Mouse (Mus musculus) heart, adult 2 months (tissue): ENCODE results near the gene Itpr1. TPM values are rescaled to one million over a fixed set of nuclear protein-coding genes. Genes with fewer than 3 reads are reported as not detected.

ENCODE experiments used
- DNase-seq, 2 experiments: peaks; one replicate each; pipeline ENCODE4 v3.0.0; 2021
- H3K27ac ChIP-seq: fragments of 200-600 bp; 2 replicates; pipeline ENCODE4 v1.8.1; 2022
- H3K27me3 ChIP-seq: fragments of 200-500 bp; 2 replicates; pipeline ENCODE4 v1.6.1; 2012; ENCODE audit warnings: mild to moderate bottlenecking, low read length, inconsistent platforms, mixed read lengths; ENCODE audit not compliant: control insufficient read depth, insufficient read depth
- H3K36me3 ChIP-seq: fragments of 200-500 bp; 2 replicates; pipeline ENCODE4 v1.6.1; 2012; ENCODE audit warnings: low read length, inconsistent platforms; ENCODE audit not compliant: control insufficient read depth, insufficient read depth
- H3K4me1 ChIP-seq: fragments of 200-500 bp; 2 replicates; pipeline ENCODE4 v1.6.1; 2011; ENCODE audit warnings: low read length; ENCODE audit not compliant: control insufficient read depth, insufficient read depth
- H3K4me3 ChIP-seq: fragments of 200-600 bp; 2 replicates; pipeline ENCODE4 v1.8.1; 2022
- H3K79me2 ChIP-seq: fragments of 200-500 bp; replicated peaks from 2 replicates; pipeline ENCODE4 v1.6.1; 2012; ENCODE audit warnings: mild to moderate bottlenecking, inconsistent platforms, low read length, moderate library complexity, mixed read lengths; ENCODE audit not compliant: control insufficient read depth, insufficient read depth
- H3K9ac ChIP-seq: fragments of 200-500 bp; 2 replicates; pipeline ENCODE4 v1.6.1; 2012; ENCODE audit warnings: low read depth, mild to moderate bottlenecking, control low read depth, inconsistent platforms, low read length, mixed read lengths
- CTCF ChIP-seq: fragments of 200-600 bp; IDR thresholded peaks from 2 replicates; pipeline ENCODE4 v1.8.1; 2022; ENCODE audit warnings: antibody characterized with exemption, mild to moderate bottlenecking, moderate library complexity
- EP300 ChIP-seq: fragments of 200-500 bp; IDR thresholded peaks from 2 replicates; pipeline ENCODE4 v1.6.1; 2011; ENCODE audit warnings: low read depth, low read length, control low read depth; ENCODE audit not compliant: insufficient read depth
- POLR2A ChIP-seq: fragments of 200-500 bp; IDR thresholded peaks from 2 replicates; pipeline ENCODE4 v1.6.1; 2011; ENCODE audit warnings: mild to moderate bottlenecking, low read depth, low read length, control low read depth; ENCODE audit not compliant: insufficient read depth
- WGBS: fragments of 180-500 bp; shearing (Covaris S2); methylation state at CpG from one replicate; pipeline ENCODE4 v1.1.7; 2018; 5-methylcytosine and 5-hydroxymethylcytosine counted together
- intact Hi-C: fragments of 180-260 bp; cut with DNase I; formaldehyde crosslinking; loops from one replicate; pipeline ENCODE4 v1.15.1; 2025
- long read RNA-seq: library from polyadenylated mRNA; stranded (forward); transcript quantifications from one replicate; pipeline ENCODE4 v2.0.0, GENCODE M21; 2021
- polyA plus RNA-seq: library from polyadenylated mRNA; depleted of rRNA; stranded (reverse); fragments of >200 nt; gene quantifications from 2 replicates; pipeline ENCODE4 v1.2.3, GENCODE M21; 2012; rRNA removed
- total RNA-seq, 2 experiments: library from RNA; stranded (reverse); gene quantifications; 2 replicates each; pipeline ENCODE4 v1.2.3; 2021

Itpr1 gene
- 10 to 100 TPM; 37.9 to 47.6 TPM for total RNA-seq
- 14.0 and 32.8 TPM in 2 replicates for polyA plus RNA-seq
- long read RNA-seq, partial matches to known transcripts: 8 of 9 reads
- long read RNA-seq, other reads (novel, unspliced or antisense): 1 of 9 reads

DNA sequence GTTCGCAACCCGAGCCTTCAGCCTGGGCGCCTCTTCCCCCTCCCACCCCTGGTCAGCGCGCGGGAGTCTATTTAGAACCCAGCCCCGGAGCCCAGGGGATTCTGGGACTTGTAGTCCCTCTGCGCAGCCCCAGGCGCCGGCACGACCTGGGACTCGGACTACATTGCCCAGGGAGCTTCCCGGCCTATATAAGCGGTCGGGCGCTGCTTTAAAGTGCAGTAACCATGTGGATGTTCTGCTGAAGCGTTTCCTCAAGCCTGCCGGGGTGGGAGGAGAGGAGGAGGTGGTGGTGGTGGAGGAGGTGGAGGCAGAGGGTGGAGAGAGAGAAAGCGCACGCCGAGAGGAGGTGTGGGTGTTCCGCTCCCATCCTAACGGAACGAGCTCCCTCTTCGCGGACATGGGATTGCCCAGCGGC, at the start of gene Itpr1:
Gene Itpr1, plus strand, starts transcription at position 216 of the 415 bp plus-strand sequence.
- peak; percentile 97 to 98 for DNase-seq
- peaks cover 8% of the 10 kb centered on the region for H3K4me1 ChIP-seq
- H3K79me2 ChIP-seq: peaks cover 2% of the 10 kb centered on the region
- H3K36me3 ChIP-seq: peaks cover 17% of the 10 kb centered on the region
- TF ChIP-seq POLR2A (peak; percentile 100), EP300 (peak; percentile 92), CTCF (no peak)
- H3K27ac ChIP-seq: peak within 1 kb of the TSS; percentile 87
- peak within 1 kb of the TSS; percentile 87 for H3K9ac ChIP-seq
- intact Hi-C loops: loop anchor here (2.0 to 5.0 kb wide), 4 partner anchors 28 to 449 kb away; partner anchors contain the start of genes Bhlhe40 and Sumf1
- no peaks in the 10 kb centered on the region for H3K27me3 ChIP-seq
- peak within 1 kb of the TSS; percentile 94 for H3K4me3 ChIP-seq
- under 1% methylated on average over 27 of the region's 27 CpGs for WGBS

- intact Hi-C loops: no loop called here
Observed at GRCm38 (mm10) chr6:108164935-108165334, 48.0 kb upstream of the Itpr1 start.

DNA sequence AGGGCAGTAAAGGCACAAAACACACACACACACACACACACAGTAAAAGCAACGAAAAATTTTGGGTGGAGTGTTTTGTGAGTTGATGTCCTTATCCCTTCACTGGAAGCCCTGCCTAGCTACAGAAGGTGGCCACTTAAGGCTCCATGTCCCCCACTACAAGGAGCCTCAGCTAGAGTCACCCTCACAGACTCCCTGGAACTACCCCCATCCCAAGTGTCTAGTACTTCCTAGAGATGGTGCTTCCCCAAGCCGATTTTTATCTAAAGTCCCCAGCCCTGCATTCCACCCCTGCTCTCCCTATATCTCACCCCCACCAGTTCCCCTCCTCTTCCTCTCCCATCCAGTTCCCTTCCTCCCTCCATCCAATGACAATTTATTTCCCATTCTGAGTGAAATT, 47.3 kb upstream of the Itpr1 start:
- Histone ChIP-seq H3K27me3 (no peaks in the 10 kb centered on the region), H3K27ac (no peak overlapping the region), H3K36me3 (no peaks in the 10 kb centered on the region), H3K4me3 (no peak overlapping the region), H3K9ac (no peak overlapping the region), H3K4me1 (no peaks in the 10 kb centered on the region; the same call in 1 of the 2 replicates), H3K79me2 (no peaks in the 10 kb centered on the region)
- no peak for DNase-seq
- 60% methylated on average over 2 of the region's 2 CpGs for WGBS
- TF ChIP-seq EP300 (no peak), CTCF (no peak), POLR2A (no peak)
- intact Hi-C loops: no loop called here

More at GRCm38 (mm10) chr6:108164935-108165334, 48.0 kb upstream of the Itpr1 start:
- Histone ChIP-seq H3K27ac (no peak overlapping the region), H3K4me3 (no peak overlapping the region), H3K79me2 (no peaks in the 10 kb centered on the region), H3K4me1 (no peaks in the 10 kb centered on the region; the same call in 1 of the 2 replicates), H3K36me3 (no peaks in the 10 kb centered on the region), H3K9ac (no peak overlapping the region), H3K27me3 (no peaks in the 10 kb centered on the region)
- TF ChIP-seq POLR2A (no peak), CTCF (no peak), EP300 (no peak)
- DNase-seq: no peak
- WGBS: 84% methylated on average over 5 of the region's 5 CpGs

- H3K9ac ChIP-seq: no peak overlapping the region
- no peaks in the 10 kb centered on the region for H3K27me3 ChIP-seq
- no peaks in the 10 kb centered on the region for H3K79me2 ChIP-seq
- no peak for TF ChIP-seq EP300
- TF ChIP-seq CTCF: no peak
- no peak for TF ChIP-seq POLR2A
- 53% methylated on average over 7 of the region's 7 CpGs for WGBS
- no peak overlapping the region for H3K4me3 ChIP-seq
- no peaks in the 10 kb centered on the region for H3K36me3 ChIP-seq
- no peak for DNase-seq
- H3K4me1 ChIP-seq: no peaks in the 10 kb centered on the region; the same call in 1 of the 2 replicates
- intact Hi-C loops: no loop called here
- H3K27ac ChIP-seq: no peak overlapping the region
Observed at GRCm38 (mm10) chr6:108167946-108168680, 44.8 kb upstream of the Itpr1 start.

DNA sequence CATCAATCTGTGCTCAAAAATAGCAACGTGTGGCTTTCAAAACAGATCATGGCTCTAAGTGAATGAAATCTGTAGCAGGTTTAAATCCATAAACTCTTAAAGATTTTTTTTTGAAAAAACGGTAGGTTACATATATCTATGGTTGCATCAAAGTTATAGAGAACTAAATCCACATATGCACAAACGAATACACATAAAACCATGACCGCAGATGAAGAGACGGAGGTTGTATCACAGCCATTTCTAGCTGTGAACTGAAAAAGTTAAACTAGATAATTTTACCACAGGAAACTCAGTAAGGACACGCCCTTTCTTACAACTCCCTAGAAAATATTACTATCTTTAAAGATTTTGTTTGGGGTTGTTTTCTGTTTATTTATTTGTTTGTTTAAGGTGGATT, 44.2 kb upstream of the Itpr1 start:
- no peaks in the 10 kb centered on the region for H3K27me3 ChIP-seq
- intact Hi-C loops: no loop called here
- H3K27ac ChIP-seq: no peak overlapping the region
- no peak overlapping the region for H3K4me3 ChIP-seq
- TF ChIP-seq CTCF (no peak), EP300 (no peak), POLR2A (no peak)
- no peak for DNase-seq
- no peaks in the 10 kb centered on the region for H3K79me2 ChIP-seq
- no peaks in the 10 kb centered on the region; the same call in 1 of the 2 replicates for H3K4me1 ChIP-seq
- H3K36me3 ChIP-seq: no peaks in the 10 kb centered on the region
- no peak overlapping the region for H3K9ac ChIP-seq
- WGBS: 92% methylated on average over 6 of the region's 6 CpGs

GRCm38 (mm10) chr6:108169466-108169865, 43.4 kb upstream of the Itpr1 start:
- Histone ChIP-seq H3K79me2 (no peaks in the 10 kb centered on the region), H3K36me3 (no peaks in the 10 kb centered on the region; the same call in 1 of the 2 replicates), H3K9ac (no peak overlapping the region), H3K27ac (no peak overlapping the region), H3K4me1 (no peaks in the 10 kb centered on the region; the same call in 1 of the 2 replicates), H3K27me3 (no peaks in the 10 kb centered on the region), H3K4me3 (no peak overlapping the region)
- no peak for DNase-seq
- intact Hi-C loops: no loop called here
- 98% methylated on average over 3 of the region's 3 CpGs for WGBS
- TF ChIP-seq POLR2A (no peak), CTCF (no peak), EP300 (no peak)
